Mouse (Mus musculus): ENCODE measurements around the gene Spata13. TPM values are rescaled to one million over a fixed set of nuclear protein-coding genes. Genes with fewer than 3 reads are reported as not detected.
A peak's percentile ranks its signal among the peaks of the same experiment; 100 is the strongest.

Spata13 gene
- polyA plus RNA-seq, 1 experiment from 2014 or later = 21.0 TPM

GRCm38 (mm10) chr14:60712289-60712830 is 78.6 kb downstream of the Spata13 start:
- no peaks in the 10 kb centered on the region for H3K36me3 ChIP-seq
- H3K4me2 ChIP-seq = no peak overlapping the region
- no peak overlapping the region for H3K4me3 ChIP-seq
- H3K27me3 ChIP-seq (replicated peaks) = no peaks in the 10 kb centered on the region
- H3K9ac ChIP-seq = no peak overlapping the region
- no peak for ATAC-seq (ENCODE audit: insufficient number of reproducible peaks, low FRiP score)
- no peaks in the 10 kb centered on the region for H3K9me3 ChIP-seq (replicated peaks)
- peaks cover 8% of the 10 kb centered on the region for H3K4me1 ChIP-seq (replicated peaks)
- 85% methylated on average over 11 of the region's 11 CpGs for WGBS
- no peak overlapping the region for H3K27ac ChIP-seq (ENCODE audit: poor library complexity, severe bottlenecking)

GRCm38 (mm10) chr14:60715686-60716085 is 81.9 kb downstream of the Spata13 start:
- H3K9me3 ChIP-seq (replicated peaks) = no peaks in the 10 kb centered on the region
- H3K4me1 ChIP-seq (replicated peaks) = no peaks in the 10 kb centered on the region
- H3K4me2 ChIP-seq = no peak overlapping the region
- H3K36me3 ChIP-seq = no peaks in the 10 kb centered on the region
- no peak overlapping the region for H3K4me3 ChIP-seq
- no peak overlapping the region for H3K9ac ChIP-seq
- no peaks in the 10 kb centered on the region for H3K27me3 ChIP-seq (replicated peaks)
- ATAC-seq (ENCODE audit: insufficient number of reproducible peaks, low FRiP score) = no peak
- 72% methylated on average over 5 of the region's 5 CpGs for WGBS
- no peak overlapping the region for H3K27ac ChIP-seq (ENCODE audit: poor library complexity, severe bottlenecking)

- WGBS = 69% methylated on average over 8 of the region's 8 CpGs
- H3K27ac ChIP-seq (ENCODE audit: poor library complexity, severe bottlenecking) = no peak overlapping the region
- H3K9me3 ChIP-seq (replicated peaks) = no peaks in the 10 kb centered on the region
- H3K27me3 ChIP-seq (replicated peaks) = no peaks in the 10 kb centered on the region
- no peaks in the 10 kb centered on the region for H3K36me3 ChIP-seq
- no peak for ATAC-seq (ENCODE audit: insufficient number of reproducible peaks, low FRiP score)
- no peak overlapping the region for H3K9ac ChIP-seq
- H3K4me2 ChIP-seq = no peak overlapping the region
- H3K4me1 ChIP-seq (replicated peaks) = peaks cover 9% of the 10 kb centered on the region
- no peak overlapping the region for H3K4me3 ChIP-seq
Measured at GRCm38 (mm10) chr14:60721304-60721703, 87.5 kb downstream of the Spata13 start.

- Histone ChIP-seq H3K4me2 (no peak overlapping the region), H3K36me3 (no peaks in the 10 kb centered on the region), H3K27ac (ENCODE audit: poor library complexity, severe bottlenecking) (no peak overlapping the region), H3K9me3 (replicated peaks) (no peaks in the 10 kb centered on the region), H3K4me1 (replicated peaks) (peaks cover 14% of the 10 kb centered on the region), H3K4me3 (no peak overlapping the region), H3K9ac (no peak overlapping the region), H3K27me3 (replicated peaks) (no peaks in the 10 kb centered on the region)
- 71% methylated on average over 3 of the region's 3 CpGs for WGBS
- no peak for ATAC-seq (ENCODE audit: insufficient number of reproducible peaks, low FRiP score)
Measured at GRCm38 (mm10) chr14:60721938-60722337, 88.1 kb downstream of the Spata13 start.

- no peaks in the 10 kb centered on the region for H3K27me3 ChIP-seq (replicated peaks)
- no peak overlapping the region for H3K27ac ChIP-seq (ENCODE audit: poor library complexity, severe bottlenecking)
Measured at GRCm38 (mm10) chr14:60726091-60726490, 92.3 kb downstream of the Spata13 start.

GRCm38 (mm10) chr14:60727130-60727529 is 93.3 kb downstream of the Spata13 start:
- H3K27me3 ChIP-seq (replicated peaks) = no peaks in the 10 kb centered on the region
- H3K4me3 ChIP-seq = no peak overlapping the region
- WGBS = 40% methylated on average over 4 of the region's 4 CpGs
- ATAC-seq (ENCODE audit: insufficient number of reproducible peaks, low FRiP score) = 0 out of 2 replicates have a peak, but pooled peaks have one; percentile 41
- peaks cover 5% of the 10 kb centered on the region; the same call in 1 of the 2 replicates for H3K9me3 ChIP-seq (replicated peaks)
- no peak overlapping the region for H3K4me2 ChIP-seq
- no peaks in the 10 kb centered on the region for H3K36me3 ChIP-seq
- no peak overlapping the region for H3K9ac ChIP-seq
- peak overlapping the region; percentile 16; the same call in 1 of the 2 replicates for H3K27ac ChIP-seq (ENCODE audit: poor library complexity, severe bottlenecking)
- H3K4me1 ChIP-seq (replicated peaks) = peaks cover 34% of the 10 kb centered on the region

More at GRCm38 (mm10) chr14:60726091-60726490, 92.3 kb downstream of the Spata13 start:
- peak; percentile 44; the same call in 1 of the 2 replicates for ATAC-seq (ENCODE audit: insufficient number of reproducible peaks, low FRiP score)
- Histone ChIP-seq H3K4me3 (no peak overlapping the region), H3K4me2 (no peak overlapping the region), H3K9ac (no peak overlapping the region), H3K9me3 (replicated peaks) (peaks cover 5% of the 10 kb centered on the region; the same call in 1 of the 2 replicates), H3K4me1 (replicated peaks) (peaks cover 28% of the 10 kb centered on the region), H3K36me3 (no peaks in the 10 kb centered on the region)
- 28% methylated on average over 6 of the region's 6 CpGs for WGBS

- no peaks in the 10 kb centered on the region for H3K27me3 ChIP-seq (replicated peaks)
- no peaks in the 10 kb centered on the region for H3K36me3 ChIP-seq
- H3K27ac ChIP-seq (ENCODE audit: poor library complexity, severe bottlenecking) = peak overlapping the region; percentile 28; the same call in 1 of the 2 replicates
- WGBS = 42% methylated on average over 6 of the region's 6 CpGs
- peaks cover 5% of the 10 kb centered on the region; the same call in 1 of the 2 replicates for H3K9me3 ChIP-seq (replicated peaks)
- H3K4me2 ChIP-seq = no peak overlapping the region
- no peak overlapping the region for H3K4me3 ChIP-seq
- peaks cover 60% of the 10 kb centered on the region for H3K4me1 ChIP-seq (replicated peaks)
- no peak for ATAC-seq (ENCODE audit: insufficient number of reproducible peaks, low FRiP score)
- no peak overlapping the region for H3K9ac ChIP-seq
Measured at GRCm38 (mm10) chr14:60732081-60732480, 98.3 kb downstream of the Spata13 start.

- no peaks in the 10 kb centered on the region for H3K36me3 ChIP-seq
- WGBS = 3% methylated on average over 16 of the region's 16 CpGs
- H3K27ac ChIP-seq (ENCODE audit: poor library complexity, severe bottlenecking) = peak overlapping the region; percentile 98
- peak overlapping the region; percentile 51 for H3K4me3 ChIP-seq
- peak overlapping the region; percentile 82 for H3K9ac ChIP-seq
- peak overlapping the region; percentile 73 for H3K4me2 ChIP-seq
- peaks cover 5% of the 10 kb centered on the region; the same call in 1 of the 2 replicates for H3K9me3 ChIP-seq (replicated peaks)
- H3K27me3 ChIP-seq (replicated peaks) = no peaks in the 10 kb centered on the region
- H3K4me1 ChIP-seq (replicated peaks) = peaks cover 59% of the 10 kb centered on the region
- no peak for ATAC-seq (ENCODE audit: insufficient number of reproducible peaks, low FRiP score)
Measured at GRCm38 (mm10) chr14:60732787-60733186, 99.0 kb downstream of the Spata13 start.

- Histone ChIP-seq H3K27me3 (replicated peaks) (no peaks in the 10 kb centered on the region), H3K4me2 (peak overlapping the region; percentile 73), H3K4me3 (peak overlapping the region; percentile 51), H3K4me1 (replicated peaks) (peaks cover 63% of the 10 kb centered on the region), H3K36me3 (no peaks in the 10 kb centered on the region), H3K9ac (peak overlapping the region; percentile 82), H3K9me3 (replicated peaks) (peaks cover 5% of the 10 kb centered on the region; the same call in 1 of the 2 replicates), H3K27ac (ENCODE audit: poor library complexity, severe bottlenecking) (peak overlapping the region; percentile 98)
- peak; percentile 40 for ATAC-seq (ENCODE audit: insufficient number of reproducible peaks, low FRiP score)
- under 1% methylated on average over 4 of the region's 4 CpGs for WGBS
Measured at GRCm38 (mm10) chr14:60733706-60734105, 99.9 kb downstream of the Spata13 start.

GRCm38 (mm10) chr14:60735206-60735605 is 101.4 kb downstream of the Spata13 start:
- H3K27ac ChIP-seq (ENCODE audit: poor library complexity, severe bottlenecking) = peak overlapping the region; percentile 98
- H3K4me2 ChIP-seq = peak overlapping the region; percentile 73

GRCm38 (mm10) chr14:60735848-60736547 is 102.2 kb downstream of the Spata13 start:
- H3K4me1 ChIP-seq (replicated peaks) = peaks cover 86% of the 10 kb centered on the region
- H3K27ac ChIP-seq (ENCODE audit: poor library complexity, severe bottlenecking) = peak overlapping the region; percentile 98
- H3K36me3 ChIP-seq = no peaks in the 10 kb centered on the region
- ATAC-seq (ENCODE audit: insufficient number of reproducible peaks, low FRiP score) = no peak
- H3K9me3 ChIP-seq (replicated peaks) = no peaks in the 10 kb centered on the region
- H3K9ac ChIP-seq = peak overlapping the region; percentile 73
- H3K4me3 ChIP-seq = peak overlapping the region; percentile 18
- H3K4me2 ChIP-seq = peak overlapping the region; percentile 73
- no peaks in the 10 kb centered on the region for H3K27me3 ChIP-seq (replicated peaks)
- 33% methylated on average over 13 of the region's 13 CpGs for WGBS

More at GRCm38 (mm10) chr14:60735206-60735605, 101.4 kb downstream of the Spata13 start:
- peaks cover 78% of the 10 kb centered on the region for H3K4me1 ChIP-seq (replicated peaks)
- peak overlapping the region; percentile 73 for H3K9ac ChIP-seq
- peak overlapping the region; percentile 51; the same call in 1 of the 2 replicates for H3K4me3 ChIP-seq
- H3K27me3 ChIP-seq (replicated peaks) = no peaks in the 10 kb centered on the region
- H3K9me3 ChIP-seq (replicated peaks) = no peaks in the 10 kb centered on the region
- H3K36me3 ChIP-seq = no peaks in the 10 kb centered on the region
- no peak for ATAC-seq (ENCODE audit: insufficient number of reproducible peaks, low FRiP score)
- WGBS = 47% methylated on average over 5 of the region's 5 CpGs
